Mouse (Mus musculus): Measurements from ENCODE around the gene Rcor1.

DNA sequence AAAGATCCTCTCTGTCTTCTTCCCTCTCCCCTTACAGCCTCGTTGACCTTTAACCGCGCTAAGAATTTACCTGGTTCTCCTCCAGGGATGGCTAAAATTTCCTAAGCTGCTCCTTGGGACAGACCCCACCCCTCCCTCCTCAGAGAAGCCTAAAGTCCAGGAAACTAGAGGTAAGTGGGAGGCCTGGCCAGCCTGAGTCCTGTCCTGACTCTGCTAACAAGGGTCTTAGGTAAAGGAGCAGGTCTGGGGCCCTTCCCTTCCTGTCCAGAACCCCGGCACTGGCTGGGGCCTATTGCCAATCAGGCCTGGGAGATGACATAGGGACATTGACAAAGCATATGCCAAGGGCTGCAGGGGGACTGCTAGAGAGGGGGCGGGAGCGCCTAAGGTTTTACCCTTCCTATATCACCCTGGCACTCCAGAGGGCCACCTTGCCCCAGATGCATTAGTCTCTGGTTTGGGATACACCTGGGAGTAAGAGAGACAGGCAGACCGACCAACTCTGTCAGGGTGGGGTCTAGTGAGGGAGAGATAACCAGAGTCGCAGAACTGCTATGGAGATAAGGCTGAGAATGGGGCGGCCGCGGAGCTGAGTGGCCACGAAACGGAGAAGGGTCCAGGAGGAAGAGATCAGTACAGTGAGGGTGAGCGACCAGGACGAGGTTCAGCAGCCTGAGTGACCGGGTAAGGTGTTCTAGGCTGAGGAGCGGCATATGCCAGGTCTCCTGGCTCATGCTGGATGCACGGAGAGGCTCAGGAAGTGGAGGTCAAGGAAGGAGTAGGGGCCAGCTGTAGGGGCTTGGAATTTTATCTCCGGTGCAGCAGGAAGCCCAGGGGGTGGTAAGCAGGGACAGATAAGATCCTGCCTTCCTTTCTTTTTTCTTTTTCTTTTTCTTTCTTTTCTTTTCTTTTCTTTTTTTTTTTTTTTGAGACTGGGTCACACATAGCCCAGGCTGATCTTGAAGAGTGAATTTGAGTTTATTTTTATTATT, 10.7 kb upstream of the Rcor1 start:
- TF ChIP-seq CTCF (conservative IDR thresholded peaks at IDR 0.05 in 1 of 2, IDR thresholded peaks at IDR 0.05 in 1 of 2; ENCODE audit: low read depth in 2 of 2, low read length in 2 of 2) = no peak
- no peak for TF ChIP-seq EP300 (IDR thresholded peaks at IDR 0.05; ENCODE audit: low read length)
- TF ChIP-seq POLR2A (IDR thresholded peaks at IDR 0.05; ENCODE audit: low read depth, low read length) = no peak
- TF ChIP-seq NELFE (IDR thresholded peaks at IDR 0.05; ENCODE audit: low read depth, low read length) = no peak
- no peak for TF ChIP-seq CHD1 (IDR thresholded peaks at IDR 0.05; ENCODE audit: low read depth, low read length)
- no peak for TF ChIP-seq MAFK (IDR thresholded peaks at IDR 0.05; ENCODE audit: insufficient replicate concordance, low read length)
- TF ChIP-seq ZC3H11A (IDR thresholded peaks at IDR 0.05; ENCODE audit: low read depth, low read length) = no peak
- TF ChIP-seq E2F4 (IDR thresholded peaks at IDR 0.05; ENCODE audit: insufficient replicate concordance, low read depth, low read length) = no peak
- TF ChIP-seq MAZ (IDR thresholded peaks at IDR 0.05; ENCODE audit: low read depth, low read length) = no peak

All from CH12.LX (cell line).